Mouse (Mus musculus): Measurements from ENCODE around the gene Olfr711.
"Not testable (repeated sequence)": the region's sequence is repeated elsewhere in the genome, so short reads cannot be mapped to it uniquely, and the experiment has no call there.

Olfr711 gene

DNA sequence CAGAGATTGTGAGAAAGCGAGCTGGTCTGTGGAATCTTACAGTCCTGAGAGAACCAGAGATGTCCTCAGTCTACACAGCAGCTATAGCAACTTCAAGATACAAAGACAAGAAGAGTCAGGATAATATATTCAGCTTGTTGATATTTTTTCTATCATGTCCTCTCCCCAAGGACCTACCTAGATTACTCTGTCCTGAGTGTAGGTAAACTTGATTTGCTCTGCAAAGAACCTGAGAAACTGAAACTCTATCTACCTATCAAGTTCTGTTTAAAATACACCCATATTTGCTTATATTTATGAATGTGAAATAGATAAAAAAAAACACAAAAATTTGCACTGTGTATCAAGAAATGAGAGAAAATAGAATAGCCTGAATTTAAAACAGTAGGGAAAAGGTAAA is at the start of gene Olfr711:
Olfr711 (minus strand) TSS at position 101 of the 400 bp plus-strand sequence.
- DNase-seq (ENCODE audit: inconsistent age in 2 of 2, low spot score in 1 of 2) = no peak

DNA sequence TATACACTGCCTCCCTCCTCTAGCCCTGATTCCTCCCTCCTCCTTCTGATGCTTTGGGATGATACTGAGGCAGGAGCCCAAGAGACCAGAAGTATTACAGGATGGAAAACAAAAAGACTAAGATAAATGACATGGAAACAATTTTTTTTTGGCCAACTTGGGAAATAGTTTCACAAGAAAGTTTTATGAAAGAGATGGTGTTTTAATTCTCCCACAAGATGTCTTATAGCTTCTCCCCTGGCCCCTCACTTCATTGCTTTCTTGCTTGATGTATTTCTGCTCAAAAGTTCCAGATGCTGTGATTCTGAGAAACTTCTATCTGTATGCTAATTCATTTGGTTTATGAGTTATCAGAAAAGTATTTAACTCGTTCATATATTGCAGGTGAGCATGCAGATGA is 30.7 kb upstream of the Olfr711 start, which contains the start of gene Olfr2:
Olfr2 (minus strand) TSS at position 101 of the 400 bp plus-strand sequence.
- DNase-seq (ENCODE audit: inconsistent age in 2 of 2, low spot score in 1 of 2) = no peak

DNA sequence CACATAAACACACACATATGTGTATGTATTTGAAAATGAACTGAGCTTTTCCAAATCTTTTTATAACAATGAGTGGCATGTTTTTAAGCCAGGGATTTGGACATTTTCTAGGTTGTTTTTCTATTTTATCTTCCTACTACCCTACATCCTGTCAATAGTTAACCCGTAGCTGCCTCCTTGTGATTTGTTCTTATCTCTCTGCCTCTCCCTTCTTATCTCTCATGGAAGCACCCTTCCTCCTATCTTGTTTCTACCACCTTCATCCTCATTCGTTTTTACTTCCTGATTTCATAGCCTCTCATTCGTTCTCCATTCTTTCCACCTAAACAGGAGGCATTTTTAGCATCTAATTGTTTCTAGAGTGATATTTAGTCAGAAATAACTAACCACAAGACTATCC is 28.9 kb upstream of the Olfr711 start:
- DNase-seq (ENCODE audit: inconsistent age in 2 of 2, low spot score in 1 of 2) = no peak

DNA sequence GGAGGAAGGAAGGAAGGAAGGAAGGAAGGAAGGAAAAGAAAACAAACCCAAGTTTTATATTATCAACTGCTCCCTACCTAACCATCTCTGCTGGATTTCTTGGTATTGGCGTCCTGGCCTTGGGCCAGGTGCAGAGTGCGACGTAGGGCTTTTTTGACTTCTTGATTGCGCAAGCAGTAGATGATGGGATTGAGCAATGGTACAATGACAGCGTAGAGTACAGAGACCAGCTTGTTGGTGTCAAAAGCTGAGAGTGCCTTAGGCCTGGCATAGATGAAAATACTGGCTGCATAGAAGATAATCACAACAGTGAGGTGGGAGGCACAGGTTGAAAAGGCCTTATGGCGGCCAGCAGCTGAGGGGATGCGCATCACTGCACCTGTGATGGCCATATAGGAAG is 25.5 kb upstream of the Olfr711 start:
- DNase-seq (ENCODE audit: inconsistent age in 2 of 2, low spot score in 1 of 2) = peak in 1 of 2 experiments; percentile 18

DNA sequence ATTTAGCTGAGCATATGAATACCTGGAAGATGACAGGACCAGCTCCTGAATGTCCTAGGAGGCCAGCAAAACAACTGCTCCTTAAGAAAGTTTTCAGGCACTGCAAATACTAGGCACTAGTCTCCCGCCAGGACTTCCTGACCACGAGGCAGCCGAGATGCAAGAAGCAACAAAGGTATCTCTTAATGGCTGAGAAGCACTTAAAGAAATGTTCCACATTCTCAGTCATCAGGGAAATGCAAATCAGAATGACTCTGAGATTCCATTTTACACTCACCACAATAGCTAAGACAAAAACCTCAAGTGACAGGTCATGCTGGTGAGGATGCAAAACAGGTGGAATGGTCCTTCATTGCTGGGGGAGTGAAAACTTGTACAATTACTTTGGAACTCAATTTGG is 10.0 kb upstream of the Olfr711 start:
- DNase-seq (ENCODE audit: inconsistent age in 2 of 2, low spot score in 1 of 2) = no peak

DNA sequence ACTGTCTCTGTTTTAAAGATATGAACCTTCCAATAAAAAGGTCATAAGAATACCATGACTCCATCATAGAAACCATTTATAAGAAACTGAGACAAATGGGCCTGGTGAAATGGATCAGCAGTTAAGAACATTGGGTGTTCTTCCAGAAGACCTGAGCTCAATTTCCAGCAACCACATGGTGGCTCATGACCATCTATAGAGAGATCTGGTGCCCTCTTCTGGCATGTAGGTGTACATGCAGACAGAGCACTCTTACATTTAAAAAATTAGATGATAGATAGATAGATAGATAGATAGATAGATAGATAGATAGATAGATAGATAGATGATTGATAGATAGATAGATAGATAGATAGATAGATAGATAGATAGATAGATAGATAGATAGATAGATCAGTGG is 7.8 kb downstream of the Olfr711 start:
- DNase-seq (ENCODE audit: inconsistent age in 2 of 2, low spot score in 1 of 2) = peak in 1 of 2 experiments; percentile 31

DNA sequence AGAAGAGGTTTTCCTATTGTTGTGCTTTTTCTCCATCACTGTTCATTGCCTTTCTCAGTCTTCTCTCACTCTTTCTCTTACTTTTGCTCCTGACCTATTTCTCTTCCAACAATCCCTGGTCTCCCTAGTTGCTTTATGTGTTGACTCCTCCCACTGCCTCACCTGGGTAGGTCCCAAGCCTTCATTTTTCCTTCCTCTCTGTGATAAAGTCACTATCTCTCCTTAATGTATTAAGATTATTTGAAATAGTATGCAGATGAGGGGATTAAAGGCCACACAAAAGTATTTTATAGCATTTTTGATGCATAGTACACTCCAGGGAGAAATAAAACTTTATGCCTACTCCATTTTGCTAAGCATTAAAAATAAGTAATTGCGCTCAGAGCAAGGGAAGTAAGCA is 11.4 kb downstream of the Olfr711 start, which contains the start of gene Olfr6:
Olfr6 (minus strand) TSS at position 101 of the 400 bp plus-strand sequence.
- DNase-seq (ENCODE audit: inconsistent age in 2 of 2, low spot score in 1 of 2) = no peak

DNA sequence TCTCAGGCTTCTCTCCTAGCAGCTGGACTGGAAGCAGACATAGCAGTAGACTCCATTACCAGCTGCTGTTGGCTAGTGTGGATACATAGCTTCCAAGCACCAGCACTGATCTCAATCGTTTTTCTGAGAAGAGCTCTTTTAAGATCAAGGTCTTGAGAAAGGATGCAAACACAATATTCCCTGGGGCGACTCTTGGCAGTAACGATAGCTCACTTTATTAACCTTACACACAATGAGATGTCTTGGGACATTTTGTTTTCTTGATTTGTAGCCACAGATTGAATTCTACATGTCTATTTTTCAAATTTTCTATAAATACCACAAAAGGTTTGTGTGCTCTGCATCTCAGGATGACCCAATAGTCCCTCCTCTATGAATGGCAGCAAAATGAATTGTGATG is 27.0 kb downstream of the Olfr711 start, which contains the start of gene Olfr710:
Olfr710 (minus strand) TSS at position 101 of the 400 bp plus-strand sequence.
- no peak for DNase-seq (ENCODE audit: inconsistent age in 2 of 2, low spot score in 1 of 2)

DNA sequence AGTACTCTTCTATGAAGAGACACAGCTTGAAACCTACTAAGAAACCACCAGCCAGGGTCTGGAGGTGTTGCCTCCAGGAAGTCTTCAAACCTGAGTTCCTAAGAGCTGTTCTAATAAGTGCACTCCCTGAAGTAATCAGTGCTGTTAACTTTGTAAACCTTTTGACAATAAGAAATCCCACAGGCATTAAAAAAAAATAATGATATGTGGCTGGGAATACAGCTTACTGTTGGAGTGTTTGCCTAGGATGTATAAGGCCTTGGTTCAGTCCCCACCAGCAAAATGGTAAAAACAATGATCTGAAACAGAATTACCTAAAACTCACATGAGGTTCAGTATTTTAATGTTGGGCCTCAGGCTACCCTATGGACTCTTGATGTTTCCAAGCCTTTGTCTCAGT is 43.1 kb downstream of the Olfr711 start, which contains the start of gene Olfr709-ps1:
Olfr709-ps1 (minus strand) TSS at position 101 of the 400 bp plus-strand sequence.
- no peak for DNase-seq (ENCODE audit: inconsistent age in 2 of 2, low spot score in 1 of 2)

DNA sequence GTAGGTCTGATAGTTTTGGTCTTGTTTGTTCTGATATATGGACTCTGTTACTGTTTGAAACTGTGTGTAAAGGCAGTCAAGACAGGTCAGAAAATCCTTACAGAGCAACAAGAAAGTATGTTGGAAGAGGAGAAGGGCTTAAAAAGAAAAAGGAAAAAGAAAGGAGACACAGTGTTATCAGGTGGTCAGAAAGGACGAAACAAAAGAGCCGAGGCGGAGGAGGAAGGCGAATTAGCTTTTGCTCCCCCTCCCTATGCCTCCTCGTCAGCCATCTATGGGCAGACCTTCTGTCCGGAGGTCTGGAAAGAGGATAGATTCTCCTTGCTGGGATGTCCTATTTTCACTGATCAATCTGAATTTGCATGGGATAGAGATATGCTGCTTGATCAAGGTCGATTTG is 54.3 kb downstream of the Olfr711 start:
- not testable (repeated sequence) for DNase-seq (ENCODE audit: inconsistent age in 2 of 2, low spot score in 1 of 2)

Measured in adrenal gland, adult (tissue).